In the genomic region with DNA sequence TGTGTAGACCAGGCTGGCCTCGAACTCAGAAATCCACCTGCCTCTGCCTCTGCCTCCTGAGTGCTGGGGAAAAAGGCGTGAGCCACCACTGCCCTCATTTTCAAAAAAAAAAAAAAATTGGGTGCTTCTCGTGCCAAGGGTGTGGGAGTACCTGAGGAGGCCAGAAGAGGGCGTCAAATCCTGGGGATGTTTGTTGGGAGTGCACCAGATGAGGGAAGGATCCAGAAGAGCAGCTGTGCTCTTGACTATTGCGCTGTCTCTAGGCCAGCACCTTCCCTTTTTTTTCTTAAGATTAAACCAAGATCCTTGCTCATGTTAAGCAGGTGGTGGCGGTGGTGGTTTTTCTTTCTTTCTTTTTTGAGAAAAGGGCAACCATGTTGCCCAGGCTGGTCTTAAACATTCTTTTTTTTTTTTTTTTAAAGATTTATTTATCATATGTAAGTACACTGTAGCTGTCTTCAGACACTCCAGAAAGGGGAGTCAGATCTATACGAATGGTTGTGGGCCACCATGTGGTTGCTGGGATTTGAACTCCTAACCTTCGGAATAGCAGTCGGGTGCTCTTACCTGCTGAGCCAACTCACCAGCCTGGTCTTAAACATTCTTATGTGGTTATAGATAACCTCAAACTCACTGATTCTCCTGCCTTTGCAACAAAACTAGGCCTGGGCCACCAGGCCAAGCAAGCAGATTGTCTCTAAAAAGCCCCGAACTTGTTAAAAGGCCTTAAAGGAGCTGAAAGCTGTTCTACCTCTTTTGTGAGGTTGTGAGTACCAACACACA, we compare ENCODE assay signal across 8 mouse cellular contexts. TPM values are rescaled to one million over a fixed set of nuclear protein-coding genes. Genes with fewer than 3 reads are reported as not detected.
DNase-seq lines count a peak whose midpoint lies in the region; ATAC-seq and TF ChIP-seq lines count a peak whose summit lies in the region.

No protein-coding gene starts in this region.

- H3K4me3 ChIP-seq in heart, adult 2 months: no peak overlapping the region
- no peak overlapping the region for H3K4me3 ChIP-seq in heart, embryonic 12.5 days
- H3K4me3 ChIP-seq in liver, embryonic 12.5 days: peak overlapping the region; percentile 26
- H3K4me3 ChIP-seq in midbrain, embryonic 11.5 days (ENCODE audit: low read depth, low read length): no peak overlapping the region

- H3K27ac ChIP-seq in heart, adult 2 months: no peak overlapping the region
- H3K27ac ChIP-seq in heart, embryonic 12.5 days (ENCODE audit: poor library complexity, severe bottlenecking): no peak overlapping the region
- peak overlapping the region; percentile 98 for H3K27ac ChIP-seq in liver, embryonic 12.5 days
- no peak overlapping the region for H3K27ac ChIP-seq in midbrain, embryonic 11.5 days (ENCODE audit: low read depth, low read length)

- peaks cover 2% of the 10 kb centered on the region for H3K36me3 ChIP-seq in heart, adult 2 months (ENCODE audit: control insufficient read depth, insufficient read depth, low read length)
- no peaks in the 10 kb centered on the region for H3K36me3 ChIP-seq in heart, embryonic 12.5 days
- peaks cover 22% of the 10 kb centered on the region for H3K36me3 ChIP-seq in liver, embryonic 12.5 days
- H3K36me3 ChIP-seq in midbrain, embryonic 11.5 days (ENCODE audit: control insufficient read depth, insufficient read depth, low read length): no peaks in the 10 kb centered on the region

- no peak overlapping the region for H3K9ac ChIP-seq in heart, adult 2 months (ENCODE audit: low read depth, low read length)
- H3K9ac ChIP-seq in heart, embryonic 12.5 days: no peak overlapping the region
- peak overlapping the region; percentile 100 for H3K9ac ChIP-seq in liver, embryonic 12.5 days
- no peak overlapping the region for H3K9ac ChIP-seq in midbrain, embryonic 11.5 days (ENCODE audit: low read length)

- peaks cover 4% of the 10 kb centered on the region; the same call in 1 of the 2 replicates for H3K4me1 ChIP-seq in heart, adult 2 months (ENCODE audit: control insufficient read depth, insufficient read depth, low read length)
- H3K4me1 ChIP-seq in heart, embryonic 12.5 days (replicated peaks): peaks cover 42% of the 10 kb centered on the region
- peaks cover 86% of the 10 kb centered on the region for H3K4me1 ChIP-seq in liver, embryonic 12.5 days
- H3K4me1 ChIP-seq in midbrain, embryonic 11.5 days (ENCODE audit: control insufficient read depth, insufficient read depth, low read length): peaks cover 4% of the 10 kb centered on the region; the same call in 1 of the 2 replicates

- no peak for TF ChIP-seq POLR2A in heart, adult 2 months (IDR thresholded peaks at IDR 0.05; ENCODE audit: insufficient read depth, low read depth, low read length)

- ATAC-seq in heart, embryonic 12.5 days (ENCODE audit: insufficient number of reproducible peaks, low FRiP score): no peak
- ATAC-seq in erythroid progenitor cell, adult 5-6 weeks (replicated peaks; ENCODE audit: low FRiP score, poor library complexity, severe bottlenecking): peak; percentile 22
- no peak for ATAC-seq in liver, embryonic 12.5 days
- ATAC-seq in midbrain, embryonic 11.5 days (ENCODE audit: low FRiP score): no peak

- H3K9me3 ChIP-seq in heart, embryonic 12.5 days (replicated peaks): no peaks in the 10 kb centered on the region
- no peaks in the 10 kb centered on the region for H3K9me3 ChIP-seq in liver, embryonic 12.5 days (replicated peaks)
- H3K9me3 ChIP-seq in midbrain, embryonic 11.5 days (ENCODE audit: control insufficient read depth, low read length): no peaks in the 10 kb centered on the region

- H3K4me2 ChIP-seq in heart, embryonic 12.5 days: no peak overlapping the region
- H3K4me2 ChIP-seq in liver, embryonic 12.5 days: peak overlapping the region; percentile 93
- H3K4me2 ChIP-seq in midbrain, embryonic 11.5 days: no peak overlapping the region

- DNase-seq in heart, adult 2 months: peak; percentile 49 to 65
- DNase-seq in 416B (ENCODE audit: low read depth): peak; percentile 62
- DNase-seq in T-cell, adult 2 months (ENCODE audit: low spot score): peak; percentile 55
- peak; percentile 60 for DNase-seq in skeletal muscle tissue, adult 2 months (ENCODE audit: low read depth, low spot score)
- DNase-seq in midbrain, embryonic 11.5 days (ENCODE audit: low spot score, missing footprints): no peak

- H3K79me2 ChIP-seq in heart, adult 2 months (replicated peaks; ENCODE audit: control insufficient read depth, insufficient read depth, low read length): peaks cover 4% of the 10 kb centered on the region; the same call in 1 of the 2 replicates

- peak; percentile 66 for TF ChIP-seq CTCF in heart, adult 2 months (IDR thresholded peaks at IDR 0.05)

- intact Hi-C loops in heart, adult 2 months (cut with DNase I): no loop called here

- 72% methylated on average over 10 of the region's 10 CpGs for WGBS in heart, adult 2 months
- WGBS in heart, embryonic 12.5 days: 76% methylated on average over 10 of the region's 10 CpGs
- WGBS in liver, embryonic 12.5 days (ENCODE audit: insufficient replicate concordance): 53% methylated on average over 10 of the region's 10 CpGs
- WGBS in midbrain, embryonic 11.5 days: 76% methylated on average over 10 of the region's 10 CpGs

- TF ChIP-seq EP300 in heart, adult 2 months (IDR thresholded peaks at IDR 0.05; ENCODE audit: insufficient read depth, low read depth, low read length): no peak

- H3K27me3 ChIP-seq in heart, adult 2 months (ENCODE audit: control insufficient read depth, insufficient read depth, low read length): no peaks in the 10 kb centered on the region
- H3K27me3 ChIP-seq in heart, embryonic 12.5 days (replicated peaks): no peaks in the 10 kb centered on the region
- H3K27me3 ChIP-seq in liver, embryonic 12.5 days (replicated peaks): no peaks in the 10 kb centered on the region
- no peaks in the 10 kb centered on the region for H3K27me3 ChIP-seq in midbrain, embryonic 11.5 days (ENCODE audit: control insufficient read depth, insufficient read depth, low read length)

RNA-seq across cellular contexts. Expression of a gene that starts 4.0 kb away (rescaled TPM):
- 10 to 100 TPM; 39.4 to 45.1 TPM for total RNA-seq in heart, adult 2 months (2021)
- 23.2 and 28.9 TPM in 2 replicates for polyA plus RNA-seq in heart, adult 2 months (2012; rRNA removed)
- polyA plus RNA-seq in heart, embryonic 12.5 days (2016; fragmentation: Nextera tagmentation; extraction: Ambion mirVana): 12.4 and 14.0 TPM in 2 replicates
- 59.8 and 69.2 TPM in 2 replicates for total RNA-seq in erythroid progenitor cell, adult 5-6 weeks (2015; ENCODE audit: low replicate concordance)
- total RNA-seq in erythroid progenitor cell, adult 5-6 weeks (2017; ENCODE audit: low replicate concordance): 40.7 and 49.9 TPM in 2 replicates
- 39.8 and 41.1 TPM in 2 replicates for polyA plus RNA-seq in liver, embryonic 12.5 days (2016; fragmentation: Nextera tagmentation; extraction: Ambion mirVana)
- 11.6 and 12.9 TPM in 2 replicates for polyA plus RNA-seq in midbrain, embryonic 11.5 days (2014; fragmentation: Nextera tagmentation; extraction: Ambion mirVana)
